Mouse (Mus musculus) neural tube, embryonic 11.5 days (tissue): Measurements from ENCODE around the gene Wwp2. TPM values are rescaled to one million over a fixed set of nuclear protein-coding genes. Genes with fewer than 3 reads are reported as not detected.

ENCODE experiments used
- ATAC-seq: fragments of 200-750 bp; cut with Nextera tagmentation; 2 replicates; pipeline ENCODE4 v1.8.0; 2017; ENCODE audit warnings: moderate number of reproducible peaks, mild to moderate bottlenecking, moderate TSS enrichment, moderate library complexity; ENCODE audit not compliant: insufficient read depth, low FRiP score, low TSS enrichment
- DNase-seq: peaks from one replicate; pipeline ENCODE4 v3.0.0-alpha.2; 2015; ENCODE audit warnings: low spot score
- H3K27ac ChIP-seq: fragments of 300-500 bp; sonication (generic); 2 replicates; pipeline ENCODE4 v1.5.1; 2014; ENCODE audit warnings: low read depth, mild to moderate bottlenecking, low read length
- H3K27me3 ChIP-seq: fragments of 300-500 bp; sonication (generic); 2 replicates; pipeline ENCODE4 v1.6.1; 2014; ENCODE audit warnings: mild to moderate bottlenecking, low read length, mixed read lengths; ENCODE audit not compliant: control insufficient read depth, insufficient read depth
- H3K36me3 ChIP-seq: fragments of 300-500 bp; sonication (generic); 2 replicates; pipeline ENCODE4 v1.6.1; 2014; ENCODE audit warnings: mild to moderate bottlenecking, low read length, moderate library complexity, mixed read lengths; ENCODE audit not compliant: control insufficient read depth, insufficient read depth
- H3K4me1 ChIP-seq: fragments of 300-500 bp; sonication (generic); 2 replicates; pipeline ENCODE4 v1.6.1; 2014; ENCODE audit warnings: low read length, mixed read lengths; ENCODE audit not compliant: control insufficient read depth, insufficient read depth
- H3K4me2 ChIP-seq: fragments of 300-500 bp; sonication (generic); 2 replicates; pipeline ENCODE4 v1.6.1; 2014; ENCODE audit warnings: low read depth, mild to moderate bottlenecking, moderate library complexity
- H3K4me3 ChIP-seq: fragments of 300-500 bp; sonication (generic); 2 replicates; pipeline ENCODE4 v1.5.1; 2014; ENCODE audit warnings: low read depth, low read length
- H3K9ac ChIP-seq: fragments of 300-500 bp; sonication (generic); 2 replicates; pipeline ENCODE4 v1.6.1; 2014; ENCODE audit warnings: mild to moderate bottlenecking, low read length
- H3K9me3 ChIP-seq: fragments of 300-500 bp; sonication (generic); 2 replicates; pipeline ENCODE4 v1.6.1; 2016; ENCODE audit warnings: low read length; ENCODE audit not compliant: control insufficient read depth
- WGBS: fragments of 180-500 bp; shearing (Covaris S2); extraction: QIAGEN DNeasy Blood & Tissue Kit; methylation state at CpG from one replicate; pipeline ENCODE4 v1.1.7; 2014; 5-methylcytosine and 5-hydroxymethylcytosine counted together
- polyA plus RNA-seq: library from polyadenylated mRNA; unstranded; fragments of >200 nt; fragmentation: Nextera tagmentation; extraction: Ambion mirVana; gene quantifications from 2 replicates; pipeline ENCODE4 v1.2.1, GENCODE M21; 2014

The Wwp2 gene
- polyA plus RNA-seq, 1 experiment from 2014 or later, result 70.6 TPM

- H3K9ac ChIP-seq, result peak overlapping the region; percentile 8; the same call in 1 of the 2 replicates
- no peak overlapping the region for H3K4me3 ChIP-seq
- no peak overlapping the region for H3K27ac ChIP-seq
- no peaks in the 10 kb centered on the region for H3K9me3 ChIP-seq
- no peaks in the 10 kb centered on the region for H3K27me3 ChIP-seq
- no peaks in the 10 kb centered on the region for H3K4me1 ChIP-seq
- H3K4me2 ChIP-seq, result no peak overlapping the region
- ATAC-seq, result peak; percentile 45; the same call in 1 of the 2 replicates
- peak; percentile 91 for DNase-seq
- WGBS, result 14% methylated on average over 10 of the region's 10 CpGs
- H3K36me3 ChIP-seq, result peaks cover 18% of the 10 kb centered on the region
Observed at GRCm38 (mm10) chr8:107576702-107577101, 140.5 kb downstream of the Wwp2 start.

- H3K36me3 ChIP-seq, result peaks cover 25% of the 10 kb centered on the region
- DNase-seq (no peak), ATAC-seq (no peak)
- H3K4me1 ChIP-seq, result no peaks in the 10 kb centered on the region
- H3K4me3 ChIP-seq, result no peak overlapping the region
- 91% methylated on average over 4 of the region's 4 CpGs for WGBS
- H3K9ac ChIP-seq, result no peak overlapping the region
- H3K4me2 ChIP-seq, result no peak overlapping the region
- H3K9me3 ChIP-seq, result no peaks in the 10 kb centered on the region
- H3K27ac ChIP-seq, result no peak overlapping the region
- H3K27me3 ChIP-seq, result no peaks in the 10 kb centered on the region
Observed at GRCm38 (mm10) chr8:107577640-107578039, 141.5 kb downstream of the Wwp2 start.

- WGBS, result 91% methylated on average over 8 of the region's 8 CpGs
- no peaks in the 10 kb centered on the region for H3K4me1 ChIP-seq
- no peaks in the 10 kb centered on the region for H3K9me3 ChIP-seq
- H3K27ac ChIP-seq, result no peak overlapping the region
- no peak overlapping the region for H3K4me2 ChIP-seq
- H3K36me3 ChIP-seq, result peaks cover 30% of the 10 kb centered on the region
- DNase-seq, result no peak
- H3K9ac ChIP-seq, result no peak overlapping the region
- no peak for ATAC-seq
- H3K27me3 ChIP-seq, result no peaks in the 10 kb centered on the region
- no peak overlapping the region for H3K4me3 ChIP-seq
Observed at GRCm38 (mm10) chr8:107578132-107578531, 142.0 kb downstream of the Wwp2 start.

GRCm38 (mm10) chr8:107578541-107578940 is 142.4 kb downstream of the Wwp2 start:
- 90% methylated on average over 8 of the region's 8 CpGs for WGBS
- no peaks in the 10 kb centered on the region for H3K4me1 ChIP-seq
- no peak overlapping the region for H3K4me3 ChIP-seq
- H3K36me3 ChIP-seq, result peaks cover 33% of the 10 kb centered on the region
- no peak overlapping the region for H3K9ac ChIP-seq
- DNase-seq (no peak), ATAC-seq (no peak)
- H3K9me3 ChIP-seq, result no peaks in the 10 kb centered on the region
- no peaks in the 10 kb centered on the region for H3K27me3 ChIP-seq
- no peak overlapping the region for H3K27ac ChIP-seq
- H3K4me2 ChIP-seq, result no peak overlapping the region

GRCm38 (mm10) chr8:107580879-107581278 is 144.7 kb downstream of the Wwp2 start:
- DNase-seq (no peak), ATAC-seq (no peak)
- H3K9me3 ChIP-seq, result no peaks in the 10 kb centered on the region
- no peaks in the 10 kb centered on the region for H3K4me1 ChIP-seq
- 97% methylated on average over 13 of the region's 13 CpGs for WGBS
- H3K9ac ChIP-seq, result no peak overlapping the region
- no peak overlapping the region for H3K27ac ChIP-seq
- H3K4me2 ChIP-seq, result no peak overlapping the region
- no peaks in the 10 kb centered on the region for H3K27me3 ChIP-seq
- no peak overlapping the region for H3K4me3 ChIP-seq
- peaks cover 40% of the 10 kb centered on the region for H3K36me3 ChIP-seq

- peaks cover 40% of the 10 kb centered on the region for H3K36me3 ChIP-seq
- no peak overlapping the region for H3K27ac ChIP-seq
- no peak overlapping the region for H3K4me2 ChIP-seq
- no peak overlapping the region for H3K4me3 ChIP-seq
- H3K9me3 ChIP-seq, result no peaks in the 10 kb centered on the region
- no peaks in the 10 kb centered on the region for H3K4me1 ChIP-seq
- ATAC-seq (no peak), DNase-seq (no peak)
- WGBS, result 96% methylated on average over 4 of the region's 4 CpGs
- H3K27me3 ChIP-seq, result no peaks in the 10 kb centered on the region
- H3K9ac ChIP-seq, result no peak overlapping the region
Observed at GRCm38 (mm10) chr8:107581536-107581935, 145.4 kb downstream of the Wwp2 start.

GRCm38 (mm10) chr8:107582136-107582535 is 146.0 kb downstream of the Wwp2 start:
- no peak for ATAC-seq
- Histone ChIP-seq H3K27ac (no peak overlapping the region), H3K4me2 (no peak overlapping the region), H3K27me3 (no peaks in the 10 kb centered on the region), H3K36me3 (peaks cover 40% of the 10 kb centered on the region), H3K9ac (no peak overlapping the region), H3K9me3 (no peaks in the 10 kb centered on the region), H3K4me1 (peaks cover 1% of the 10 kb centered on the region; the same call in 1 of the 2 replicates), H3K4me3 (no peak overlapping the region)
- no peak for DNase-seq
- whole genome bisulfite sequencing, result 93% methylated on average over 11 of the region's 11 CpGs

GRCm38 (mm10) chr8:107587429-107587994 is 151.3 kb downstream of the Wwp2 start:
- ATAC-seq (no peak), DNase-seq (peak; percentile 22)
- H3K27ac ChIP-seq, result peak overlapping the region; percentile 28
- peaks cover 16% of the 10 kb centered on the region for H3K36me3 ChIP-seq
- H3K4me2 ChIP-seq, result peak overlapping the region; percentile 83
- 2% methylated on average over 17 of the region's 17 CpGs for WGBS
- H3K9me3 ChIP-seq, result no peaks in the 10 kb centered on the region
- H3K4me1 ChIP-seq, result peaks cover 4% of the 10 kb centered on the region; the same call in 1 of the 2 replicates
- peak overlapping the region; percentile 80 for H3K4me3 ChIP-seq
- H3K9ac ChIP-seq, result peak overlapping the region; percentile 79
- no peaks in the 10 kb centered on the region for H3K27me3 ChIP-seq

GRCm38 (mm10) chr8:107587995-107588780 is 152.0 kb downstream of the Wwp2 start, which contains the start of gene Psmd7:
Gene Psmd7 (minus strand): TSS chr8:107588464.
- H3K27me3 ChIP-seq, result no peaks in the 10 kb centered on the region
- peaks cover 4% of the 10 kb centered on the region; the same call in 1 of the 2 replicates for H3K4me1 ChIP-seq
- peaks cover 10% of the 10 kb centered on the region for H3K36me3 ChIP-seq
- ATAC-seq (peak; percentile 95), DNase-seq (peak; percentile 95)
- no peaks in the 10 kb centered on the region for H3K9me3 ChIP-seq
- WGBS, result 2% methylated on average over 64 of the region's 65 CpGs
- peak within 1 kb of the TSS; percentile 80 for H3K4me3 ChIP-seq
- H3K27ac ChIP-seq, result peak within 1 kb of the TSS; percentile 28
- H3K9ac ChIP-seq, result peak within 1 kb of the TSS; percentile 79
- peak within 1 kb of the TSS; percentile 83 for H3K4me2 ChIP-seq
